Mouse (Mus musculus): ENCODE measurements around the gene Taf7l. TPM values are rescaled to one million over a fixed set of nuclear protein-coding genes. Genes with fewer than 3 reads are reported as not detected.

Gene Taf7l
- polyA plus RNA-seq, 1 experiment from 2014 or later, result not detected

DNA sequence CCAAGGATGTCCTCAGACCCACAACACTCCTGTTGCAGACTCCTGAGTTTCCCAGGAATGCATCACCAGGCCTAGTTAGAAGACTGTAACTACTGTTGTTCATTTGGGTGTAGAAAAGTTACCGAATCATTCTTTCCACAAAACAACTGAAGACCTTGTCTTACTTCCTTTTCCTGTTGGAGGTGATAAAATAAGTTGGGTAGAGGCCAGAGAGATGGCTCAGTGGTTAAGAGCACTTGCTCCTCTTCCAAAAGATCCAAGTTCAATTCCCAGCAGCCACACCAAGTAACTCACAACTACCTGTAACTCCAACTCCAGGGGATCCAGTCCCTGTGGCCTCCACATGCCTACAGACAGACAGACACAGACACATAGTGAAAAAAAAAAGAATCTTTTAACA, 64.2 kb downstream of the Taf7l start:
- no peak overlapping the region for H3K4me3 ChIP-seq (replicated peaks)
- H3K9me3 ChIP-seq, result no peaks in the 10 kb centered on the region
- no peaks in the 10 kb centered on the region for H3K27me3 ChIP-seq (replicated peaks)
- no peak overlapping the region for H3K27ac ChIP-seq
- H3K4me1 ChIP-seq (replicated peaks), result no peaks in the 10 kb centered on the region
- H3K9ac ChIP-seq, result no peak overlapping the region
- no peaks in the 10 kb centered on the region for H3K36me3 ChIP-seq
- no peak for ATAC-seq
- WGBS, result 76% methylated on average over 1 of the region's 1 CpGs
- H3K4me2 ChIP-seq (replicated peaks), result no peak overlapping the region

Other genes starting within 250 kb of the Taf7l start
- 21.4 and 22.4 TPM in 2 replicates for gene Trmt2b, start 199.5 kb downstream of the Taf7l start, polyA plus RNA-seq (2015; fragmentation: Nextera tagmentation; extraction: Ambion mirVana)
- gene Tmem35a, start 181.3 kb downstream of the Taf7l start, polyA plus RNA-seq (2015; fragmentation: Nextera tagmentation; extraction: Ambion mirVana), result 4.9 and 5.9 TPM in 2 replicates
- 24.5 and 26.6 TPM in 2 replicates for gene Cenpi, start 168.4 kb downstream of the Taf7l start, polyA plus RNA-seq (2015; fragmentation: Nextera tagmentation; extraction: Ambion mirVana)
- gene Drp2, start 71.9 kb downstream of the Taf7l start, polyA plus RNA-seq (2015; fragmentation: Nextera tagmentation; extraction: Ambion mirVana), result 1.0 TPM in 2 replicates
- 136 and 147 TPM in 2 replicates for gene Timm8a1, start 65.4 kb upstream of the Taf7l start, polyA plus RNA-seq (2015; fragmentation: Nextera tagmentation; extraction: Ambion mirVana)
- 1.5 and 1.6 TPM in 2 replicates for gene Btk, start 107.1 kb upstream of the Taf7l start, polyA plus RNA-seq (2015; fragmentation: Nextera tagmentation; extraction: Ambion mirVana)
- 445 and 494 TPM in 2 replicates for gene Rpl36a, start 109.2 kb upstream of the Taf7l start, polyA plus RNA-seq (2015; fragmentation: Nextera tagmentation; extraction: Ambion mirVana)
- gene Gla, start 124.6 kb upstream of the Taf7l start, polyA plus RNA-seq (2015; fragmentation: Nextera tagmentation; extraction: Ambion mirVana), result 8.0 and 10.9 TPM in 2 replicates
- 126 and 137 TPM in 2 replicates for gene Hnrnph2, start 124.7 kb upstream of the Taf7l start, polyA plus RNA-seq (2015; fragmentation: Nextera tagmentation; extraction: Ambion mirVana)
- gene Armcx4, start 210.0 kb upstream of the Taf7l start, polyA plus RNA-seq (2015; fragmentation: Nextera tagmentation; extraction: Ambion mirVana), result 2.7 and 3.3 TPM in 2 replicates
- gene Armcx1, start 241.5 kb upstream of the Taf7l start, polyA plus RNA-seq (2015; fragmentation: Nextera tagmentation; extraction: Ambion mirVana), result 40.9 and 46.1 TPM in 2 replicates